Mouse (Mus musculus) embryonic facial prominence, embryonic 10.5 days (tissue): ENCODE data around the gene Ptpdc1. TPM values are rescaled to one million over a fixed set of nuclear protein-coding genes. Genes with fewer than 3 reads are reported as not detected.

ENCODE experiments used
- DNase-seq: peaks from one replicate; pipeline ENCODE4 v3.0.0-alpha.2; 2017; ENCODE audit warnings: low spot score
- H3K27ac ChIP-seq: fragments of 300-500 bp; sonication (generic); replicated peaks from 2 replicates; pipeline ENCODE4 v1.5.1; 2016; ENCODE audit warnings: mild to moderate bottlenecking
- H3K27me3 ChIP-seq: fragments of 300-500 bp; sonication (generic); replicated peaks from 2 replicates; pipeline ENCODE4 v1.6.1; 2016; ENCODE audit warnings: low read depth, mild to moderate bottlenecking; ENCODE audit not compliant: poor library complexity, severe bottlenecking
- H3K36me3 ChIP-seq: fragments of 300-500 bp; sonication (generic); replicated peaks from 2 replicates; pipeline ENCODE4 v1.6.1; 2016; ENCODE audit warnings: mild to moderate bottlenecking, moderate library complexity
- H3K4me1 ChIP-seq: fragments of 300-500 bp; sonication (generic); 2 replicates; pipeline ENCODE4 v1.6.1; 2016
- H3K4me3 ChIP-seq: fragments of 300-500 bp; sonication (generic); 2 replicates; pipeline ENCODE4 v1.5.1; 2016; ENCODE audit warnings: mild to moderate bottlenecking, moderate library complexity
- H3K9me3 ChIP-seq: fragments of 300-500 bp; sonication (generic); 2 replicates; pipeline ENCODE4 v1.6.1; 2016; ENCODE audit warnings: mild to moderate bottlenecking
- WGBS: fragments of 180-500 bp; shearing (Covaris S2); methylation state at CpG from one replicate; pipeline ENCODE4 v1.1.7; 2016; 5-methylcytosine and 5-hydroxymethylcytosine counted together
- microRNA counts: library from miRNA; unstranded; fragments of <30 nt; microRNA quantifications from one replicate; lab custom pipeline; 2017
- microRNA-seq: library from miRNA; unstranded; fragments of <30 nt; microRNA quantifications from one replicate; pipeline ENCODE4, GENCODE M21; 2017
- polyA plus RNA-seq: library from polyadenylated mRNA; unstranded; fragments of >200 nt; fragmentation: Nextera tagmentation; extraction: Ambion mirVana; gene quantifications from 2 replicates; pipeline ENCODE4 v1.2.1, GENCODE M21; 2016

Gene Ptpdc1
- polyA plus RNA-seq, 1 experiment from 2014 or later = 10.5 TPM

DNA sequence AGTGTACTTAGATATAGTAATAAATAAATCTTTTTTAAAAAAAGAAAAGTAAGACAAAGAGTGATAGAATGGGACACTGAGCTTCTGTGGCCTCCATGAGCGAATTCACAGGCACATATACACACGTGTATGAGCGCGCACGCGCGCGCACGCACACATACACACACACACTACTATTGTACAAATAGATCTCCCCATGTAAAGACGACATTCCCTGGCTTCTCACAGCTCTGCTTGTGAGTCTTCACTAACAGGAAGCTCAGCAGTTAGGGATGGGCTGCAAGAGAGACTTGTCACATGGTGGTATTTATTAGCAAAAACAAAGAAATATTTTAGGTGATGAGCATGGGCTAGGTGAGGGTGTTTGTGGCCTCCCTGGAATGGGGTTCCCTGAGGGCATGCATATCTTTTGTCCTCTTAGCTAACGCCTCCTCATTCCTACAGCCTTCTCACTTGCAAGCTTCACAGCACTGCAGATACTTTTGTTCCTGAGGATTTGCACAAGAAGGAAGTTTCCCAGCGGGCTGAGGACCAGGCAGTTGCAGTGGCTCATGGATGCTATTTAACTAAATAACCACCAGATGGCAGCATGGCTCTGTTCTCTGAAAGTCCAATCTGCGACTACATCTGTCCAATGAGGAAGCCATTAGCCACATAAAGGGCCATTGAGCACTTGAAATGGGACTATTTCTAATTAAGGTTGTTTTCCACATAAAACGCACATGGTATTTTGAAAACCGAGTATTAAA lies 97.2 kb downstream of the Ptpdc1 start:
- H3K4me3 ChIP-seq = no peak overlapping the region
- H3K27ac ChIP-seq = no peak overlapping the region
- DNase-seq = peak; percentile 67
- WGBS = 51% methylated on average over 15 of the region's 15 CpGs
- H3K36me3 ChIP-seq = peaks cover 1% of the 10 kb centered on the region; the same call in 1 of the 2 replicates
- no peaks in the 10 kb centered on the region for H3K27me3 ChIP-seq
- no peaks in the 10 kb centered on the region for H3K4me1 ChIP-seq
- H3K9me3 ChIP-seq = no peaks in the 10 kb centered on the region

MicroRNAs within 50 kb of the gene (microRNA counts, 519-probe panel; counts per million panel counts)
- microRNA mmu-let-7a (lab: Ali Mortazavi, UCI) (3,732 counts per million, percentile 74 among the panel's probes with 10 or more counts), microRNA mmu-let-7d (lab: Ali Mortazavi, UCI) (5,121 counts per million, percentile 87 among the panel's probes with 10 or more counts), microRNA mmu-let-7f (lab: Ali Mortazavi, UCI) (3,685 counts per million, percentile 73 among the panel's probes with 10 or more counts)

Small RNA genes lying within 50 kb of the gene (microRNA-seq; reads per million reads assigned to microRNA genes)
- gene Gm24111 (not detected), gene Mirlet7a-1 (12.5 reads per million, percentile 23 among the genes with 10 or more reads in this experiment), gene Mirlet7d (299 reads per million, percentile 63 among the genes with 10 or more reads in this experiment), gene Mirlet7f-1 (not detected)

Other genes with a start within 250 kb of the Ptpdc1 start
- gene Zfp169, start 112.2 kb downstream of the Ptpdc1 start, polyA plus RNA-seq = 4.6 and 4.9 TPM in 2 replicates
- 2.7 TPM in 2 replicates for gene A830005F24Rik, start 112.1 kb downstream of the Ptpdc1 start, polyA plus RNA-seq
- 43.5 and 57.9 TPM in 2 replicates for gene Barx1, start 37.3 kb upstream of the Ptpdc1 start, polyA plus RNA-seq
- gene Phf2, start 245.5 kb upstream of the Ptpdc1 start, polyA plus RNA-seq = 7.5 and 8.1 TPM in 2 replicates